Mouse (Mus musculus) hindbrain, embryonic 11.5 days (tissue): Measurements from ENCODE around the gene Btbd9. TPM values are rescaled to one million over a fixed set of nuclear protein-coding genes. Genes with fewer than 3 reads are reported as not detected.

Source experiments
- ATAC-seq: fragments of 200-750 bp; cut with Nextera tagmentation; 2 replicates; pipeline ENCODE4 v1.8.0; 2017; ENCODE audit warnings: mild to moderate bottlenecking, moderate TSS enrichment, moderate library complexity; ENCODE audit not compliant: low FRiP score
- DNase-seq: peaks from one replicate; pipeline ENCODE4 v3.0.0-alpha.2; 2015; ENCODE audit warnings: low spot score
- H3K27ac ChIP-seq: fragments of 300-500 bp; sonication (generic); 2 replicates; pipeline ENCODE4 v1.5.1; 2014; ENCODE audit warnings: mild to moderate bottlenecking, low read depth, low read length
- H3K27me3 ChIP-seq: fragments of 300-500 bp; sonication (generic); 2 replicates; pipeline ENCODE4 v1.6.1; 2014; ENCODE audit warnings: mild to moderate bottlenecking, low read length, moderate library complexity, mixed read lengths; ENCODE audit not compliant: control insufficient read depth, insufficient read depth
- H3K36me3 ChIP-seq: fragments of 300-500 bp; sonication (generic); 2 replicates; pipeline ENCODE4 v1.6.1; 2014; ENCODE audit warnings: mild to moderate bottlenecking, low read length, moderate library complexity, mixed read lengths; ENCODE audit not compliant: control insufficient read depth, insufficient read depth
- H3K4me1 ChIP-seq: fragments of 300-500 bp; sonication (generic); replicated peaks from 2 replicates; pipeline ENCODE4 v1.6.1; 2014; ENCODE audit warnings: low read length, mixed read lengths; ENCODE audit not compliant: control insufficient read depth, insufficient read depth
- H3K4me2 ChIP-seq: fragments of 300-500 bp; sonication (generic); replicated peaks from 2 replicates; pipeline ENCODE4 v1.6.1; 2014; ENCODE audit warnings: mild to moderate bottlenecking, low read depth, low read length
- H3K4me3 ChIP-seq: fragments of 300-500 bp; sonication (generic); 2 replicates; pipeline ENCODE4 v1.5.1; 2014; ENCODE audit warnings: low read depth, low read length
- H3K9ac ChIP-seq: fragments of 300-500 bp; sonication (generic); 2 replicates; pipeline ENCODE4 v1.6.1; 2014; ENCODE audit warnings: low read depth, low read length
- H3K9me3 ChIP-seq: fragments of 300-500 bp; sonication (generic); 2 replicates; pipeline ENCODE4 v1.6.1; 2016; ENCODE audit warnings: low read length; ENCODE audit not compliant: control insufficient read depth
- WGBS: fragments of 180-500 bp; shearing (Covaris S2); extraction: QIAGEN DNeasy Blood & Tissue Kit; methylation state at CpG from one replicate; pipeline ENCODE4 v1.1.7; 2014; 5-methylcytosine and 5-hydroxymethylcytosine counted together
- polyA plus RNA-seq: library from polyadenylated mRNA; unstranded; fragments of >200 nt; fragmentation: Nextera tagmentation; extraction: Ambion mirVana; gene quantifications from 2 replicates; pipeline ENCODE4 v1.2.1, GENCODE M21; 2014

Gene Btbd9
- polyA plus RNA-seq, 1 experiment from 2014 or later = 63.0 TPM

GRCm38 (mm10) chr17:30458301-30458700 lies 118.0 kb downstream of the Btbd9 start:
- no peaks in the 10 kb centered on the region for H3K9me3 ChIP-seq
- H3K4me2 ChIP-seq = no peak overlapping the region
- 67% methylated on average over 3 of the region's 3 CpGs for WGBS
- H3K9ac ChIP-seq = no peak overlapping the region
- H3K27ac ChIP-seq = no peak overlapping the region
- H3K27me3 ChIP-seq = no peaks in the 10 kb centered on the region
- ATAC-seq (no peak), DNase-seq (no peak)
- H3K4me3 ChIP-seq = no peak overlapping the region
- H3K36me3 ChIP-seq = no peaks in the 10 kb centered on the region
- 0 out of 2 replicates have a peak, but pooled peaks cover 2% of the 10 kb centered on the region for H3K4me1 ChIP-seq

DNA sequence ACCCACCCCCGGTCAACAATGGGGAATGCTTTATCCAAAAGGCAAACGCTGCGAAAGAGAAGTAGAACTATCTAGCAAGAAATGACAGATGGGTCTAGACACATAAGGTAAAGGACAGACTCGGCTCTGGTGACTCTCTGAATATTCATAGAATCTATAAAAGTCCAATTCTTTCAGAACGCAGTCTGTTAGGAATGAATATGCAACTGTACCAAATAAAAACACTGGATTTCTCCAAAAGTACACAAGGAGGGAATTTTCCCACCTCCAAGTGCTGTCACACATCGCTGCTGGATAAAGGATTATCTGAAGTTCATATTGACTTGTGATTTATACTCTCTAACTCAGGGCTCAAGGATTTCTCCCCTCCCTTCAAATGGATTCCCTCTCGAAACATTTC lies 118.8 kb downstream of the Btbd9 start:
- Histone ChIP-seq H3K9me3 (no peaks in the 10 kb centered on the region), H3K4me2 (no peak overlapping the region), H3K9ac (no peak overlapping the region), H3K4me1 (0 out of 2 replicates have a peak, but pooled peaks cover 2% of the 10 kb centered on the region), H3K4me3 (no peak overlapping the region), H3K27ac (no peak overlapping the region), H3K27me3 (no peaks in the 10 kb centered on the region), H3K36me3 (no peaks in the 10 kb centered on the region)
- DNase-seq (no peak), ATAC-seq (no peak)
- 74% methylated on average over 7 of the region's 7 CpGs for WGBS

GRCm38 (mm10) chr17:30456293-30456692 lies 120.0 kb downstream of the Btbd9 start:
- 64% methylated on average over 12 of the region's 12 CpGs for WGBS
- no peaks in the 10 kb centered on the region for H3K9me3 ChIP-seq
- H3K36me3 ChIP-seq = no peaks in the 10 kb centered on the region
- DNase-seq (no peak), ATAC-seq (no peak)
- no peak overlapping the region for H3K27ac ChIP-seq
- H3K4me2 ChIP-seq = no peak overlapping the region
- H3K27me3 ChIP-seq = no peaks in the 10 kb centered on the region
- no peak overlapping the region for H3K4me3 ChIP-seq
- no peak overlapping the region for H3K9ac ChIP-seq
- 0 out of 2 replicates have a peak, but pooled peaks cover 2% of the 10 kb centered on the region for H3K4me1 ChIP-seq

DNA sequence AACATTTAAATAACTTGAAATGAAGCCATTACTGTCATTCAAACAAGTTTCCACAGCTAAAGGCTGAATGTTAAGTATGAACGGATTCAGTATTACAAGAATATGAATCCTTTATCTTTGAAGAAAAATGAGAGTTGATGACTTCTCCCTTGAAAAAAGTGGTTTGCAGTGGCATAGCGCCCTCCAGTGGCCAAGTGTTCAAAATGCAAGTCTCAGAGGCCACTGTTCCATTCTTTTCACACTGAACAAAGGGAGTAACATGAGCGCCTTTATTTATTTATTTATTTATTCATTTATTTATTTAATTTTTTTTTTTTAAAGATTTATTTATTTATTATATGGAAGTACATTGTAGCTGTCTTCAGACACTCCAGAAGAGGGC lies 121.4 kb downstream of the Btbd9 start:
- Histone ChIP-seq H3K4me2 (no peak overlapping the region), H3K27ac (no peak overlapping the region), H3K9ac (no peak overlapping the region), H3K27me3 (no peaks in the 10 kb centered on the region), H3K4me3 (no peak overlapping the region), H3K36me3 (no peaks in the 10 kb centered on the region), H3K4me1 (0 out of 2 replicates have a peak, but pooled peaks cover 2% of the 10 kb centered on the region), H3K9me3 (no peaks in the 10 kb centered on the region)
- DNase-seq (peak; percentile 85), ATAC-seq (no peak)
- WGBS = 35% methylated on average over 3 of the region's 3 CpGs

GRCm38 (mm10) chr17:30454155-30454861 lies 122.0 kb downstream of the Btbd9 start:
- no peaks in the 10 kb centered on the region for H3K36me3 ChIP-seq
- H3K4me2 ChIP-seq = no peak overlapping the region
- no peak overlapping the region for H3K27ac ChIP-seq
- no peaks in the 10 kb centered on the region for H3K27me3 ChIP-seq
- no peak overlapping the region for H3K4me3 ChIP-seq
- H3K4me1 ChIP-seq = 0 out of 2 replicates have a peak, but pooled peaks cover 2% of the 10 kb centered on the region
- ATAC-seq = no peak
- no peak overlapping the region for H3K9ac ChIP-seq
- H3K9me3 ChIP-seq = no peaks in the 10 kb centered on the region
- DNase-seq = no peak
- 55% methylated on average over 6 of the region's 6 CpGs for WGBS

DNA sequence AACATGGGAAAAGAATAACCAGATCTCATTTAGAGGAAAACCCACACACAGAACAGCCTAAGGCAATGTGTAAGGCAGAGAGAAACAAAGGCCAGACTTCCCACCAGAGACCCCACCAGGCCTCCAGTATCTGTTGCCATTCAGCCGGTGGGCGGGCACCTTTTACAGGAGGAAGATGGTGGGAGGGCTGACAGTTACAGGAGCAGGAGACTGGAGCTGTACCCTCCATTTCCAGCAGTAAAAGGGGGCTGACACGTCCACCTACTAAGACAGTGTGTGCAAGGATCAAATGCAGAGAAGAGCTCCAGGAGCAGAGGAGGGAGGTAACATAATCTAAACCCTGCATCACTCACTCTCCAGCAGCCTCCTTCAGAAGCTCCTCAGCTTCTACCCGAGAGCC lies 123.0 kb downstream of the Btbd9 start:
- H3K9ac ChIP-seq = no peak overlapping the region
- H3K9me3 ChIP-seq = no peaks in the 10 kb centered on the region
- 58% methylated on average over 4 of the region's 4 CpGs for WGBS
- no peaks in the 10 kb centered on the region for H3K27me3 ChIP-seq
- no peak overlapping the region for H3K4me2 ChIP-seq
- H3K27ac ChIP-seq = no peak overlapping the region
- no peak overlapping the region for H3K4me3 ChIP-seq
- no peaks in the 10 kb centered on the region for H3K36me3 ChIP-seq
- no peak for ATAC-seq
- no peak for DNase-seq
- 0 out of 2 replicates have a peak, but pooled peaks cover 2% of the 10 kb centered on the region for H3K4me1 ChIP-seq

DNA sequence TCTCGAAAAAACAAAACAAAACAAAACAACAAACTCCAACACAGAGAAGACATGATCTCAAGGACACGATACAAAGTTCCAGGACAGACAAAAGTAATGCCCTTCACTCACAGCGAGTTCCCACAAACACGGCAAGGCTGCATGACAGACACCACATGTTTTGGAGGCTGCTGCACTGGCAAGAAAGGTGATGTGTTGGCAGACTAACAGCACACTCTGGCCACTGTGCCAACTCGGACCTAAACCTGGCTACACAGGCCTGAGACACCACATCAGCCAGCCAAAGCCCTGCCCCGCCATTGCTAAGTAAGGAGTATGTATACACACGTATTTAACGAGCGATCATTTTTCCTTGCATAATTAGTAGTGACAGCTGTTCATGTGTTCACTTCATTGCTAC lies 123.9 kb downstream of the Btbd9 start:
- ATAC-seq (no peak), DNase-seq (no peak)
- H3K27me3 ChIP-seq = no peaks in the 10 kb centered on the region
- no peak overlapping the region for H3K27ac ChIP-seq
- H3K4me1 ChIP-seq = 0 out of 2 replicates have a peak, but pooled peaks cover 2% of the 10 kb centered on the region
- H3K9me3 ChIP-seq = no peaks in the 10 kb centered on the region
- H3K36me3 ChIP-seq = no peaks in the 10 kb centered on the region
- no peak overlapping the region for H3K4me2 ChIP-seq
- H3K4me3 ChIP-seq = no peak overlapping the region
- no peak overlapping the region for H3K9ac ChIP-seq
- WGBS = 92% methylated on average over 9 of the region's 9 CpGs

- Histone ChIP-seq H3K4me2 (no peak overlapping the region), H3K27ac (no peak overlapping the region), H3K4me1 (no peaks in the 10 kb centered on the region), H3K4me3 (no peak overlapping the region), H3K9ac (no peak overlapping the region), H3K9me3 (no peaks in the 10 kb centered on the region), H3K27me3 (no peaks in the 10 kb centered on the region), H3K36me3 (no peaks in the 10 kb centered on the region)
- DNase-seq (no peak), ATAC-seq (no peak)
- 85% methylated on average over 5 of the region's 5 CpGs for WGBS
These were observed 127.7 kb downstream of the Btbd9 start for GRCm38 (mm10) chr17:30448562-30448961.

- DNase-seq (no peak), ATAC-seq (no peak)
- no peak overlapping the region for H3K4me2 ChIP-seq
- no peaks in the 10 kb centered on the region for H3K4me1 ChIP-seq
- H3K36me3 ChIP-seq = no peaks in the 10 kb centered on the region
- H3K9me3 ChIP-seq = no peaks in the 10 kb centered on the region
- 86% methylated on average over 3 of the region's 3 CpGs for WGBS
- H3K4me3 ChIP-seq = no peak overlapping the region
- no peak overlapping the region for H3K27ac ChIP-seq
- no peaks in the 10 kb centered on the region for H3K27me3 ChIP-seq
- no peak overlapping the region for H3K9ac ChIP-seq
These were observed 130.4 kb downstream of the Btbd9 start for GRCm38 (mm10) chr17:30445805-30446441.
